Mouse (Mus musculus) hindbrain, embryonic 15.5 days (tissue): ENCODE results near the gene Gpsm1. TPM values are rescaled to one million over a fixed set of nuclear protein-coding genes. Genes with fewer than 3 reads are reported as not detected.

Experiments
- ATAC-seq: fragments of 200-750 bp; cut with Nextera tagmentation; 2 replicates; pipeline ENCODE4 v1.8.0; 2017; ENCODE audit warnings: low read depth, moderate number of reproducible peaks, moderate TSS enrichment; ENCODE audit not compliant: low FRiP score
- H3K27ac ChIP-seq: fragments of 300-500 bp; sonication (generic); replicated peaks from 2 replicates; pipeline ENCODE4 v1.5.1; 2015; ENCODE audit warnings: mild to moderate bottlenecking, inconsistent platforms
- H3K27me3 ChIP-seq: fragments of 300-500 bp; sonication (generic); 2 replicates; pipeline ENCODE4 v1.6.1; 2015; ENCODE audit warnings: control low read depth, inconsistent platforms
- H3K36me3 ChIP-seq: fragments of 300-500 bp; sonication (generic); 2 replicates; pipeline ENCODE4 v1.6.1; 2015; ENCODE audit warnings: control low read depth, inconsistent platforms
- H3K4me1 ChIP-seq: fragments of 300-500 bp; sonication (generic); replicated peaks from 2 replicates; pipeline ENCODE4 v1.6.1; 2015; ENCODE audit warnings: control low read depth, inconsistent platforms
- H3K4me2 ChIP-seq: fragments of 300-500 bp; sonication (generic); 2 replicates; pipeline ENCODE4 v1.6.1; 2015; ENCODE audit warnings: moderate library complexity, mild to moderate bottlenecking, inconsistent platforms
- H3K4me3 ChIP-seq: fragments of 300-500 bp; sonication (generic); 2 replicates; pipeline ENCODE4 v1.5.1; 2015; ENCODE audit warnings: mild to moderate bottlenecking, inconsistent platforms
- H3K9ac ChIP-seq: fragments of 300-500 bp; sonication (generic); 2 replicates; pipeline ENCODE4 v1.6.1; 2015; ENCODE audit warnings: inconsistent platforms
- H3K9me3 ChIP-seq: fragments of 300-500 bp; sonication (generic); 2 replicates; pipeline ENCODE4 v1.6.1; 2016; ENCODE audit warnings: control low read depth, inconsistent platforms
- whole genome bisulfite sequencing: fragments of 180-500 bp; shearing (Covaris S2); methylation state at CpG from one replicate; pipeline ENCODE4 v1.1.7; 2015; 5-methylcytosine and 5-hydroxymethylcytosine counted together
- polyA plus RNA-seq: library from polyadenylated mRNA; unstranded; fragments of >200 nt; fragmentation: Nextera tagmentation; extraction: Ambion mirVana; gene quantifications from 2 replicates; pipeline ENCODE4 v1.2.1, GENCODE M21; 2015

Gene Gpsm1
- polyA plus RNA-seq = 177 and 199 TPM in 2 replicates

DNA sequence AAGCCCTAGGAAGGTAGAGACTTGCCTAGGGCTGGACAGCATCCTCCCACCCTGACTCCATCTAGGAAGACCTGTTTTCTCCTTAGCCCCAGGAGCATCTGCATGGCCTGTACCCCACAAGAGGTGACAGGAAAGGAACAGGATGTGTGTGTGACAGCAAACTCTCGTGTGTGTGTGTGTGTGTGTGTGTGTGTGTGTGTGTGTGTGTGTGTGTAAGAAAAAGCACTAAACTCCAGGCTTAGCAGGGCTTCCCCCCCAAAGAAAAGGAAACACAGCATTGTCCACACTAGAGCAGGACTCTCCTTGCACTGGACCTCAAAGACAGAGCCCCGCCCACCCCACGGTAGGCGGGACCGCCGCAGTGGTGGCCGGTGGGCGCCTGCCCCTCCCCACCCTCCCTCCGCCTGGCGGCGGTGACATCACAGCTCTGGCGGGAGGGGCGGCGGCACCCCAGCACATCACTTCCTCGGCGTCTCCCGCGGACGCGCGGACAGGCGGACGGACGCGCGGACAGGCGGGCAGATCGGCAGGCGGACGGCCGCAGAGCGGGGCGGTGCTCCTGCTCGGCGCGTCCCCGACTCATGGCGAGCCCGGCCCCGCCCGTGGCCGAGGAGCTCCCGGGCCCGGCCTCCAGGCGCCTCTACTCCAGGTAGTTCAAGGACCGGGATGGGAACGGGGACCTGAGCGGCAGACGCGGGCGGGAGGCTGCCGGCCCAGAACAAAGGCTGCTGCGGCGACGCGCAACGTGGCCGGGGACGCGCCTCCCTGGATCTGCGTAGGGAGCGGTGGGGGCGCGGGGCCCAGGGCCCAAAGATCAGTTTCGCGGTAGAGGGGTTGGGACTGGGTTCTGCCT lies at the start of gene Gpsm1:
Gene Gpsm1 (plus strand): TSS at position 444 of the 853 bp plus-strand sequence.
- H3K9me3 ChIP-seq = no peaks in the 10 kb centered on the region
- H3K4me2 ChIP-seq = peak within 1 kb of the TSS; percentile 87
- ATAC-seq = peak; percentile 88
- no peaks in the 10 kb centered on the region for H3K36me3 ChIP-seq
- H3K4me1 ChIP-seq = peaks cover 50% of the 10 kb centered on the region
- no peaks in the 10 kb centered on the region for H3K27me3 ChIP-seq
- peak within 1 kb of the TSS; percentile 91 for H3K27ac ChIP-seq
- peak within 1 kb of the TSS; percentile 82 for H3K9ac ChIP-seq
- under 1% methylated on average over 55 of the region's 66 CpGs for WGBS
- H3K4me3 ChIP-seq = peak within 1 kb of the TSS; percentile 63

DNA sequence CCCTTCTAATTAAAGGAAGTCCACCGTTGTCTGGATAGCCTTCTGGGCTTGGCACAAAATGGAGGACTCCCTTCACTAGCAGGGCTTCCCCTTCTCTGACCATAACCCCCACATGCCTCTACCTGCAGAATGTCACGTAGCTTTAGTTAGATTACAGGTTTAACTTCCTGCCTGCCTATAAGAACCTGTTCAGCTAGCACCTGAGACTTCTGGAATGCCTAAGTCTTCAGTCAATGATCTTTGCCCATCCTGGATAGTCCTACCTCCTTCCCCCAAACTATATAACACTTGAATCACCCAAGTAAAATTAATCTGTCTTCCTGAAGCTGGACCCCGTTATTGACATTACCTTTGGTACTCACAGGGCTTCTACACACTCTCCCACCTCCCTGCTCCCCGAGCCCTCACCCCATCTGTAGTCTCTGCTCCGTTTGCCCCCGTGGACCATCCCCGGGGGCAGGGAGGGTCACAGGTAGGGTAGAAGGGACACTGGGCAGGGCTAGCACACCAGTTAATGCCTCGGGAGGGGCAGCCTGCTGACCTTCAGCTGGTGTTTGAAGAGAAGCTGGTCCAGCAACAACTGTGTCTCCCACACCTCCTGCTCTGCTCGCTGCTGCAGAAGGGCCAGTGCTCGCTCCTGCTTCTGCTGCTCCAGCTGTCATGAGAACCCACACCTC lies 49.1 kb upstream of the Gpsm1 start:
- H3K27ac ChIP-seq = no peak overlapping the region
- no peak overlapping the region for H3K4me2 ChIP-seq
- no peak for ATAC-seq
- H3K36me3 ChIP-seq = no peaks in the 10 kb centered on the region
- WGBS = 88% methylated on average over 10 of the region's 10 CpGs
- H3K9me3 ChIP-seq = no peaks in the 10 kb centered on the region
- no peak overlapping the region for H3K9ac ChIP-seq
- H3K4me3 ChIP-seq = no peak overlapping the region
- no peaks in the 10 kb centered on the region for H3K27me3 ChIP-seq
- H3K4me1 ChIP-seq = no peaks in the 10 kb centered on the region

DNA sequence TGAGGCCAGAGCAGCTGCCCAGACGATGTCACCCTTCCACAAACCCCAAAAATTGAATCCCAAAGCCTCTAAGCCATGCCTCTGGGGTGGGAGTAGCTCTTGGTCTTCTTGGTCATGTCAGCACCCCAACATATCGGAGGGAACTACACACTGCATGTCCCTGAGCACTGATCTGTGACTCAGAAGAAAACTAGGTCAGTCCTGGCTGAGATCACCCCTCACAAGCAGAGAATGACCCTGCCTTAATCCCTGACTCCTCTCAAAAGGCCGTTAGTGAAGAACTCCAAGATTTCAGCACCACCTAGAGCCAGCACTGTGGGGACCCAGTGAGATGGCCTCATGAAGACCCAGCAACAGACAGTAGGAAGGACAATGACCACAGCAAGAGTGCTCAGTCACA lies 47.1 kb upstream of the Gpsm1 start:
- H3K27me3 ChIP-seq = no peaks in the 10 kb centered on the region
- H3K27ac ChIP-seq = no peak overlapping the region
- ATAC-seq = no peak
- H3K4me3 ChIP-seq = no peak overlapping the region
- no peak overlapping the region for H3K9ac ChIP-seq
- H3K9me3 ChIP-seq = no peaks in the 10 kb centered on the region
- 74% methylated on average over 3 of the region's 3 CpGs for WGBS
- no peaks in the 10 kb centered on the region for H3K36me3 ChIP-seq
- H3K4me2 ChIP-seq = no peak overlapping the region
- H3K4me1 ChIP-seq = no peaks in the 10 kb centered on the region

DNA sequence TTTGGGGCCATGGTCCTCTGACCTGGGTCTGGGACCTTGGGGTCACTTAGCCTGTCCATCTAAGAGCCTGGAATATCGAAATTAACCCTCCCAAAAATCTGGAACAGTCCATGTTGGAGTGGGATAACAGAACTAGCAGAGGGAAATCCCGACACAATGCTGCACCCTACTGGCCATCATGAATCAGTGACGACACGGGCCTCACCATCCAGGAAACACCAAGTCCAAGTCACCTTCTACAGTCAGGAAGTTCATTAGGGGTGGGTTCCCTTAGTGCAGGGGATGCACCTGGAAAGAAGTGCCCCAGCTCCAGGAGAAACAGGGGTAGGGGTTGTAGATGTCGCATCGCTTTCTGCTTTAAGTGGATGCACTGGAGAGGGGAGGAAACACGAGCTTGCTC lies 41.7 kb upstream of the Gpsm1 start:
- H3K4me3 ChIP-seq = no peak overlapping the region
- WGBS = 24% methylated on average over 7 of the region's 7 CpGs
- H3K36me3 ChIP-seq = no peaks in the 10 kb centered on the region
- no peaks in the 10 kb centered on the region for H3K9me3 ChIP-seq
- H3K27me3 ChIP-seq = no peaks in the 10 kb centered on the region
- H3K4me2 ChIP-seq = no peak overlapping the region
- no peak overlapping the region for H3K27ac ChIP-seq
- H3K9ac ChIP-seq = no peak overlapping the region
- peak; percentile 73; the same call in 1 of the 2 replicates for ATAC-seq
- H3K4me1 ChIP-seq = no peaks in the 10 kb centered on the region

DNA sequence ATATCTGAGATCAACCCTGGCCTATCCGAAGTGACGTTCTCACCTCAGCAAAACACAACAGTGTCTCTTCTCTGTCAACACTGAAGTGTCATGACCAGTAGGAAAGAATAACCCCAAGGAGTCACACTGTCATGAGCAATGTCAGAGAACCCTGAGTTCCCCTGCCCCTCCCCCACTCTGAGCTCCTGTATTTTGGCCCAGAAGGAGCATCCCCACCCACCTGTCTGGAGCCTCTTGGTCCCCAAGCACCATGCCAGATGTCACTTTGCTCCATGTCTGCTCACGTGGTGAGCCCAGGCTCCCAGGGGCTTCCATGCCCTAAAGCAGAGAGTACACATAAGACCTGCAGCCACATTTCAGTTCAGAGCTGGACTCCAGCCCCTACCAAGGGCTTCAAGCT lies 35.6 kb upstream of the Gpsm1 start:
- H3K27ac ChIP-seq = no peak overlapping the region
- no peaks in the 10 kb centered on the region for H3K4me1 ChIP-seq
- no peak overlapping the region for H3K4me2 ChIP-seq
- H3K9me3 ChIP-seq = no peaks in the 10 kb centered on the region
- no peak overlapping the region for H3K4me3 ChIP-seq
- ATAC-seq = no peak
- no peaks in the 10 kb centered on the region for H3K27me3 ChIP-seq
- H3K36me3 ChIP-seq = no peaks in the 10 kb centered on the region
- WGBS = 75% methylated on average over 3 of the region's 3 CpGs
- H3K9ac ChIP-seq = no peak overlapping the region

DNA sequence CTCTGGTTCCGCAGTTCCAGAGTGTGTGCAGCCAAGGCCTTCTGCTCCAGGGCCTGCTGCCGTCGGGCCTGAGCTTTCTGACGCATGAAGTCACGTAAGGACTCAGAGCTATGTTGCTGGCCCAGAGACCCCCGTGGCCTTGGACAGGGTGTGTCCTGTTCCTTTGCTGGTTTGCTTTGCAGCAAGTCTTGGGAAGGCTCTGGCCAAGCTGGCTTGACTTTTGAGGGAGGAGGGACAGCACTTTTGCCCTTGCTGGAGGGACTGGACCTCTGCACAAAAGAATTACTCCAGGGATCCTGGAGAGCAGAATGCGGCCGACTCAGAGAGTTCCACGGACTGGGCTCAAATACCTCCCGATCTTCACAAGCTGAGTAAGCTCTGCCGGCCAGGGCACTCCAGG lies 34.7 kb upstream of the Gpsm1 start:
- no peak overlapping the region for H3K4me3 ChIP-seq
- ATAC-seq = no peak
- no peaks in the 10 kb centered on the region for H3K36me3 ChIP-seq
- H3K27ac ChIP-seq = no peak overlapping the region
- no peak overlapping the region for H3K9ac ChIP-seq
- 76% methylated on average over 11 of the region's 11 CpGs for WGBS
- H3K4me1 ChIP-seq = peaks cover 2% of the 10 kb centered on the region
- H3K9me3 ChIP-seq = no peaks in the 10 kb centered on the region
- no peaks in the 10 kb centered on the region for H3K27me3 ChIP-seq
- H3K4me2 ChIP-seq = no peak overlapping the region

DNA sequence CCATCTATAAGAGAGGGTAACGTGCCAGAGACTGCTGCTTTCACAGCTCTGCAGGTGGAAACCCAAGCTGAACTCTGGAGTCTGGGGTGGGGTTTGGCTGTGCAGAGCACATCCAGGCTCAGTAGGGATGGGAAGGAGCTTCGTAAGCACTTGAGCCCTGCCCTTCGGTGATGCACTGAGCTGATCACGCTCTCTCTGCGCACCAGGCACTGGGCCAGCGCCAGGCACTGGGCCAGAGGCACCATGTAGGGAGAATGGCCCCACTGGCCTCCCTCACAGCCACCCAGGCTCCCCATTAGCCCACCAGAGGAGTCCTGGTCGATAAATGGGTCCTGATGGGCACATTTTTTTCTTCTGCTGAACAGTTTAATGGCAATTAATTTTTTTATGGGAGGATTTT lies 29.5 kb upstream of the Gpsm1 start:
- Histone ChIP-seq H3K4me3 (no peak overlapping the region), H3K27ac (no peak overlapping the region), H3K4me1 (peaks cover 6% of the 10 kb centered on the region), H3K9me3 (no peaks in the 10 kb centered on the region), H3K4me2 (no peak overlapping the region), H3K36me3 (no peaks in the 10 kb centered on the region), H3K9ac (no peak overlapping the region), H3K27me3 (no peaks in the 10 kb centered on the region)
- ATAC-seq = peak; percentile 45; the same call in 1 of the 2 replicates
- 40% methylated on average over 7 of the region's 7 CpGs for WGBS

DNA sequence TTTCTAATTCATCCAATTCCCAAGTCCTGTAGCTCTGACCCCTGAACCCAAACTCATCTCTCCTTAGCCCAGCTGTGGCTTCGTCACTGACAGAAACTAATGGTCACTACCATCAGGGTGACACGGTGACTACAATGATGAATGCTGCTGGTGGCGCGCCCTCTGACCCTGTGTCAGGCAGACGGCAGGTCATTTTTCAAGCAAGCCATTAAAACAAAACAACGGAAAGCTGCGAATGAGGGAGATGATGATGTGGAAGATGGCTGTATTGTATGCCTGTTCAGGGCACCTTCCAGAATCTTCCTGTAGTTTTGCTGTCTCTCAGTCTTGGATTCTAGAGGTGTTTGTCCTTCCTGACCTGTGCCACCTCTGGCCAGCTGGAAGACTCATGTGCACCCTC lies 28.9 kb upstream of the Gpsm1 start:
- H3K27me3 ChIP-seq = no peaks in the 10 kb centered on the region
- 35% methylated on average over 7 of the region's 7 CpGs for WGBS
- H3K4me3 ChIP-seq = no peak overlapping the region
- no peak overlapping the region for H3K9ac ChIP-seq
- H3K4me2 ChIP-seq = no peak overlapping the region
- H3K4me1 ChIP-seq = peaks cover 6% of the 10 kb centered on the region
- H3K9me3 ChIP-seq = no peaks in the 10 kb centered on the region
- ATAC-seq = no peak
- no peaks in the 10 kb centered on the region for H3K36me3 ChIP-seq
- H3K27ac ChIP-seq = no peak overlapping the region

DNA sequence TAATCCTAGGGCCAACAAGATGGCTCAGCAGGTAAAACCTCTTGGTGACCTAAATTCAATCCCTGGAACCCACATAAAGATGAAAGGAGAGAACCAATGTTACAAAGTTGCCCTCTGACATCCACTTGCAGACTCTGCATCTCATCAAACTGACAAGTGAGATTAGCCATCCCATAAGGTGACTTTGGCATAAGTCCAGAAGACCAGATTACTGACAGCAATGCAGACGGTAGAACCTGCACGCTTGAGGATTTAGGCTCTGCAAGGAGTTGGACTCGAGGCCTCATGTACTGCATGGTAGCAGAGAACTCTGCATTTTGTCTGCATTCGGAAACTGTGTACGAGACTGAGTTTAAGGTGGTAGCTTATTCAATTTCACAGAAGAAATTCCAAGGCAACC lies 25.2 kb upstream of the Gpsm1 start:
- Histone ChIP-seq H3K4me3 (no peak overlapping the region), H3K4me1 (peaks cover 6% of the 10 kb centered on the region), H3K9me3 (no peaks in the 10 kb centered on the region), H3K27me3 (no peaks in the 10 kb centered on the region), H3K4me2 (no peak overlapping the region), H3K9ac (no peak overlapping the region), H3K36me3 (no peaks in the 10 kb centered on the region), H3K27ac (no peak overlapping the region)
- no peak for ATAC-seq
- WGBS = 83% methylated on average over 5 of the region's 5 CpGs

DNA sequence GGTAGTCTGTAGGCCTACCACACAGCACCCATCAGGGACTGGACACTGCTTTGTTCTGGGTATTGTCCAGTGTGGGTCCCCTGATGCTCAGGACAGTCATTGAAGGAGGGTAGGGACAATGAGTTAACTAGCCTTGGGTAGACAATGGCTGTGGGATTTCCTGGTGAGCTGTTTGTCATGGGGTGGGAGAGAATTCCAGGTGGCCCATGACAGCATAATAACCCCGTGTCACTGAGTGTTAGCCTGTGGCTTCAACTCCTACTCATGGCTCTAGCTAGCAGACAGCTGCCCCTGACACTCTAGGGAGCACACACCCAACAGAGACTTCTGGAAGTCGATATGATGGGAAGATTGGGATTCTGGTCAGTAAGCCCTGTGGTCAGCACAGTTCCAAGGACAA lies 20.9 kb upstream of the Gpsm1 start, which contains the start of gene Ccdc187:
Gene Ccdc187 (minus strand): TSS at position 101 of the 400 bp plus-strand sequence.
- H3K27ac ChIP-seq = no peak within 1 kb of the TSS
- no peak within 1 kb of the TSS for H3K9ac ChIP-seq
- H3K9me3 ChIP-seq = no peaks in the 10 kb centered on the region
- no peaks in the 10 kb centered on the region for H3K36me3 ChIP-seq
- no peaks in the 10 kb centered on the region for H3K27me3 ChIP-seq
- no peak within 1 kb of the TSS for H3K4me3 ChIP-seq
- 58% methylated on average over 2 of the region's 2 CpGs for WGBS
- no peak within 1 kb of the TSS for H3K4me2 ChIP-seq
- H3K4me1 ChIP-seq = peaks cover 34% of the 10 kb centered on the region
- ATAC-seq = no peak

DNA sequence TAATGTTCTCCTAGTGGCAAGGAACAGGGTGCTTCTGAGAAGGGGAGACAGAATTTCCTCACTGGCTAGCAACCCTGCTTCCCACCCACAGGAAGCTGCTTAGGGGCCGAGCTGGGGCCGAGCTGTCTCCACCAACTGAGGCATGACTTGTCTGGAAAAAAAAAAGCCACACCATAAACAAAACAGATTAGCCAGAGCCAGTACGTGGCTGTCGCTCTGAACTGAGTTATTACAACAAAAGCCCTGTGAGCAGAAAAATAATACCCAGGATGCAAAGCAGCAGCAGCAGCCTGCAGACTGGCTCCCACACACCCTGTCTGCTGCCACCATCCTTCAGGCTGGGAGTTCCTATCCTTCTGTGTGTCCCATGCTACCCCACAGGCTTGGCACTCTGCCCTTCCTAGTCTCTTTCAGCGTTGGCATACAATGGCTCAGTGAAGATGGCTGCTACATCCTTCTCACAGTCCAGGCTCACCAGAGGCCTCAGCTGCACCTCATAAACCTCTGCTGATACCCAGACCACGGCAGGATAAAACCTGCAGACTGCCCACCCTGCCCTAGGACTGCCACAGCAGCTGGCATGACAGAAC lies 18.6 kb upstream of the Gpsm1 start:
- H3K9ac ChIP-seq = no peak overlapping the region
- no peak for ATAC-seq

More for the DNA sequence above, 18.6 kb upstream of the Gpsm1 start:
- peak overlapping the region; percentile 84 for H3K27ac ChIP-seq
- no peaks in the 10 kb centered on the region for H3K36me3 ChIP-seq
- H3K9me3 ChIP-seq = no peaks in the 10 kb centered on the region
- H3K4me1 ChIP-seq = peaks cover 47% of the 10 kb centered on the region
- H3K27me3 ChIP-seq = no peaks in the 10 kb centered on the region
- H3K4me3 ChIP-seq = no peak overlapping the region
- WGBS = 21% methylated on average over 6 of the region's 6 CpGs
- H3K4me2 ChIP-seq = no peak overlapping the region
